Mouse (Mus musculus) midbrain, postnatal 0 days (tissue): ENCODE measurements at regions not wholly inside any gene's neighbourhood (a gene's known extent, or its start where the extent isn't known, plus 50 kb on each side); places are given as distances from the start of the nearest gene placed in this dataset.

ENCODE experiments used
- ATAC-seq: fragments of 200-750 bp; cut with Nextera tagmentation; 2 replicates; pipeline ENCODE4 v1.8.0; 2017; ENCODE audit warnings: moderate number of reproducible peaks, mild to moderate bottlenecking, moderate TSS enrichment, moderate library complexity; ENCODE audit not compliant: low FRiP score
- DNase-seq: peaks from one replicate; pipeline ENCODE4 v3.0.0-alpha.2; 2015; ENCODE audit warnings: low spot score
- H3K27ac ChIP-seq: fragments of 300-500 bp; sonication (generic); 2 replicates; pipeline ENCODE4 v1.5.1; 2014; ENCODE audit warnings: low read depth, mild to moderate bottlenecking, low read length, mixed read lengths
- H3K27me3 ChIP-seq: fragments of 300-500 bp; sonication (generic); 2 replicates; pipeline ENCODE4 v1.6.1; 2014; ENCODE audit warnings: low read length, control low read depth, mixed read lengths; ENCODE audit not compliant: insufficient read depth
- H3K36me3 ChIP-seq: fragments of 300-500 bp; sonication (generic); 2 replicates; pipeline ENCODE4 v1.6.1; 2014; ENCODE audit warnings: low read length, control low read depth, mixed read lengths; ENCODE audit not compliant: insufficient read depth
- H3K4me1 ChIP-seq: fragments of 300-500 bp; sonication (generic); 2 replicates; pipeline ENCODE4 v1.6.1; 2014; ENCODE audit warnings: mild to moderate bottlenecking, control low read depth, antibody characterized with exemption, low read length, mixed read lengths; ENCODE audit not compliant: insufficient read depth
- H3K4me2 ChIP-seq: fragments of 300-500 bp; sonication (generic); 2 replicates; pipeline ENCODE4 v1.6.1; 2014; ENCODE audit warnings: low read depth, mild to moderate bottlenecking, low read length, mixed read lengths; ENCODE audit not compliant: poor library complexity, severe bottlenecking
- H3K4me3 ChIP-seq: fragments of 300-500 bp; sonication (generic); 2 replicates; pipeline ENCODE4 v1.5.1; 2014; ENCODE audit warnings: low read depth, mild to moderate bottlenecking, low read length, moderate library complexity
- H3K9ac ChIP-seq: fragments of 300-500 bp; sonication (generic); replicated peaks from 2 replicates; pipeline ENCODE4 v1.6.1; 2014; ENCODE audit warnings: mild to moderate bottlenecking, low read length, moderate library complexity, mixed read lengths; ENCODE audit not compliant: poor library complexity, severe bottlenecking
- H3K9me3 ChIP-seq: fragments of 300-500 bp; sonication (generic); 2 replicates; pipeline ENCODE4 v1.6.1; 2016; ENCODE audit warnings: low read length, control low read depth
- CTCF ChIP-seq: IDR thresholded peaks from 2 replicates; pipeline ENCODE4 v1.5.1; 2016; ENCODE audit warnings: antibody characterized with exemption, mild to moderate bottlenecking
- WGBS: fragments of 180-500 bp; shearing (Covaris S2); extraction: QIAGEN DNeasy Blood & Tissue Kit; methylation state at CpG from one replicate; pipeline ENCODE4 v1.1.7; 2014; 5-methylcytosine and 5-hydroxymethylcytosine counted together

DNA sequence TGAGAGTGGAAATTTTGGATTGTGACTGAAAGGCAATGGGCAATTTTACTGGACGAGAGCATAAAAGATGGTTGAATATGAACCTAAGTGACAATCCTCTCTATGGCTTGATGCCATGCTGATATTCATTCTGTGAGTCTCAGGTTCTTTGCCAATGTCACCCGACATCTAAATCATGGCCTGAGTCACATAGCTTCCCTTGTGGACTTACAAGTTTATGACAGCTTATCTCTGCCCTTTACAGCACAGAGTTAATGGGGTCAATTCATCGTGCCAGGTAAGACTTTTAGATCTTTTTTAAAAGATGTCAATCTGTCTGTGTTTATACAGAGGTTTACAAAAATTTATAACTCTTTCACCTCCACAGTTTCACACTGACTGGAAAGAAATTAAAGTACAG lies 641.2 kb downstream of the Grxcr1 start:
- H3K4me3 ChIP-seq: no peak overlapping the region
- H3K27ac ChIP-seq: no peak overlapping the region
- no peaks in the 10 kb centered on the region for H3K36me3 ChIP-seq
- no peaks in the 10 kb centered on the region for H3K9me3 ChIP-seq
- no peak for DNase-seq
- no peak overlapping the region for H3K4me2 ChIP-seq
- H3K27me3 ChIP-seq: no peaks in the 10 kb centered on the region
- ATAC-seq: no peak
- WGBS: 73% methylated on average over 3 of the region's 3 CpGs
- no peak overlapping the region for H3K9ac ChIP-seq
- no peak for TF ChIP-seq CTCF
- H3K4me1 ChIP-seq: no peaks in the 10 kb centered on the region

DNA sequence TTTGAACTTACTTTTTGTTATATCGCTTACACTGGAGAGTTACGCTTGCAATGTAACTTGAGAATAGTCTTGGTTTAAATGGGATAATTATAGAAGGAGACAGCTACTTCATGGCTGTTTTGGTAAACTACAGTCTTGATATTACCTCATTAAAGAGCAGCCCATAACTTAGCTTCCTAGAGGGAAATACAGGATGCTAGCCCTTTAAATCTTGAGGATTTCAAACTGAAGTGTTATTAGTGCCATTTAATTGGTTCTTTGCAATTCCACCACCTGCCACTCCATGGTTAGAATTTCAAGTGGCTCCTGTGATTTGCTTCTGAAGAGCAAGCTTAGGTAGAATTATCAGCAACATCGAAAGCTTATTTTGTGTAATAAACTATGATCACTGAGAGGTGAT lies 640.1 kb downstream of the Kctd8 start:
- Histone ChIP-seq H3K4me2 (no peak overlapping the region), H3K9me3 (no peaks in the 10 kb centered on the region), H3K9ac (no peak overlapping the region), H3K4me3 (no peak overlapping the region), H3K36me3 (no peaks in the 10 kb centered on the region), H3K27me3 (no peaks in the 10 kb centered on the region), H3K27ac (no peak overlapping the region), H3K4me1 (no peaks in the 10 kb centered on the region)
- ATAC-seq (no peak), DNase-seq (no peak)
- 45% methylated on average over 3 of the region's 3 CpGs for WGBS
- no peak for TF ChIP-seq CTCF

DNA sequence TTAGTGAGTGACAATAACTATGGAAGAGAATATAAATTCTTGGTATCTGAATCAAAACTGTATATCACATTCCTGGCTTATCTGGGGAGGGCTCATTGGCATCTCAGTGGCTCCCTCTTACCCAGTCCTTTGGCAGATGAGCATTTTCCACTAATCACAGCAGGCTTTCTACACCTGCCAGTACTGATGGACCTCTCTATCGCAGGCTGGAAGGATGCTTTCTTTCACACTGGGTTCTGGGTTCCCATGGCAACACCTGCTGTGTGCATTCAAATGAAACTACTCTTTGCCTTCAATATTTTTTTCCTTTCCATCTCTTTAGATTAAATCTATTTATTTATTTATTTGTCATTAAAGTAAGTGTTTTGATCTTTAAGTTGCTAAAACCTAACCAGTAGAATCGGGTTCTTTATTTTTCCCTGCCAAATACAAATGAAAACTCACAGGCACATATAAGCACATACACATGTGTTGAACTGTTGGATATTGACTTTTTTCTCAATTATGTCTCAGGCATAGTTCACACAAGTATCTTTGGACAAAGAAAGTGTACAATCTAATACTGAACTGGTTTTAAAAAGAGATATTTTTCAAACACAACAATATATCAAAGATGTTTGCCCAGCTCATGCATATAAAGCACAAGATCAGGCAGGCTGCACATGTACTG lies 635.9 kb downstream of the Kctd8 start:
- no peak overlapping the region for H3K4me2 ChIP-seq
- ATAC-seq (peak; percentile 78; the same call in 1 of the 2 replicates), DNase-seq (peak; percentile 70)
- H3K4me3 ChIP-seq: no peak overlapping the region
- no peaks in the 10 kb centered on the region for H3K4me1 ChIP-seq
- H3K27ac ChIP-seq: no peak overlapping the region
- H3K36me3 ChIP-seq: no peaks in the 10 kb centered on the region
- no peaks in the 10 kb centered on the region for H3K9me3 ChIP-seq
- no peak for TF ChIP-seq CTCF
- no peaks in the 10 kb centered on the region for H3K27me3 ChIP-seq
- no peak overlapping the region for H3K9ac ChIP-seq
- 35% methylated on average over 2 of the region's 2 CpGs for WGBS

- no peak for DNase-seq
- no peaks in the 10 kb centered on the region for H3K4me1 ChIP-seq
These were observed 614.7 kb downstream of the Kctd8 start for GRCm38 (mm10) chr5:68726733-68727132.

DNA sequence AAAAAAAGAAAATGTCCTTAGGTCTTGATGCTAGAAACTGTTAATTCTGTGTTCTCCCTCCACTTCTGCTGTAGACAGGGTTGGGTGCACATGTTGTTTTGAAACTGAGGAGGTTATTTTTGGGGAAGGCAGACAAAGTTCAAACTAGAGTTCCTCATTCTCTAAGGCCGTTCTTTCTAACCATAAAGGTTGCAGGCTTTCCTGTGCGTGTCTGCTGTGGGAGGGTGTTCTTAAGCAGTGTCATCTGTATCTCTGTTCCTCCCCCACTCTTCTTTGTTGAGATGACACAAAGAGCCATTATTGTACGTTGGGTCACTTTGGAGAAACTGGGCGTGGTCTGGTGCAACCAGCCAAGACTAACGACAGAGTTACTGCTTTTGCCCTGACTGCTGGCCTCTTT lies 606.3 kb downstream of the Kctd8 start:
- 29% methylated on average over 5 of the region's 5 CpGs for WGBS
- ATAC-seq: no peak

More at GRCm38 (mm10) chr5:68726733-68727132, 614.7 kb downstream of the Kctd8 start:
- H3K4me3 ChIP-seq: no peak overlapping the region
- no peak for ATAC-seq
- H3K4me2 ChIP-seq: no peak overlapping the region
- no peak for TF ChIP-seq CTCF
- H3K27me3 ChIP-seq: no peaks in the 10 kb centered on the region
- WGBS: 60% methylated on average over 4 of the region's 4 CpGs
- no peaks in the 10 kb centered on the region for H3K9me3 ChIP-seq
- no peak overlapping the region for H3K27ac ChIP-seq
- no peak overlapping the region for H3K9ac ChIP-seq
- H3K36me3 ChIP-seq: no peaks in the 10 kb centered on the region

DNA sequence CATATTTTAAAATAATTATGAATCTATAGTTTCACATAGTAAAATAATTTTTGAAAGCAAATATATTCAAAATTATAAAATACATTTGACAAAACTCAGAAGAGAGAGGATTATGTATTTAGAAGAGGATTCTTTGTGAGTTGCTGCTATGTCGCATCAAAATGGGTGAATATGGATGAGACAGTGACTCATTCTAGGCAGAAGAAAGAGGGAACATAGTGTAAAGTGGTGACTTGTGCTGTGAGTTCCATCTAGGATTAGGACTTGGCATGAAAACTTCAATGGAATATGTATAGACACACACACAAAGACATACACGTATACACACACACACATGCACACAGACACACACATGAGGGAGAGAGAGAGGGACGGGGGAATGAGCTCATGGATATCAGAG lies 591.0 kb downstream of the Kctd8 start:
- Histone ChIP-seq H3K9me3 (no peaks in the 10 kb centered on the region), H3K27me3 (no peaks in the 10 kb centered on the region), H3K27ac (no peak overlapping the region), H3K36me3 (no peaks in the 10 kb centered on the region), H3K4me2 (no peak overlapping the region), H3K4me1 (no peaks in the 10 kb centered on the region), H3K9ac (no peak overlapping the region), H3K4me3 (no peak overlapping the region)
- WGBS: 86% methylated on average over 3 of the region's 3 CpGs
- TF ChIP-seq CTCF: no peak
- no peak for ATAC-seq
- DNase-seq: no peak

More for the DNA sequence above, 606.3 kb downstream of the Kctd8 start:
- H3K27ac ChIP-seq: no peak overlapping the region
- H3K9ac ChIP-seq: no peak overlapping the region
- TF ChIP-seq CTCF: no peak
- H3K4me3 ChIP-seq: no peak overlapping the region
- H3K27me3 ChIP-seq: no peaks in the 10 kb centered on the region
- H3K36me3 ChIP-seq: no peaks in the 10 kb centered on the region
- no peaks in the 10 kb centered on the region for H3K9me3 ChIP-seq
- H3K4me2 ChIP-seq: no peak overlapping the region
- H3K4me1 ChIP-seq: no peaks in the 10 kb centered on the region
- no peak for DNase-seq
